Mouse (Mus musculus): ENCODE measurements around the gene Cstf1. TPM values are rescaled to one million over a fixed set of nuclear protein-coding genes. Genes with fewer than 3 reads are reported as not detected.

Cstf1 gene
- polyA plus RNA-seq, 1 experiment from 2014 or later: 19.4 TPM

DNA sequence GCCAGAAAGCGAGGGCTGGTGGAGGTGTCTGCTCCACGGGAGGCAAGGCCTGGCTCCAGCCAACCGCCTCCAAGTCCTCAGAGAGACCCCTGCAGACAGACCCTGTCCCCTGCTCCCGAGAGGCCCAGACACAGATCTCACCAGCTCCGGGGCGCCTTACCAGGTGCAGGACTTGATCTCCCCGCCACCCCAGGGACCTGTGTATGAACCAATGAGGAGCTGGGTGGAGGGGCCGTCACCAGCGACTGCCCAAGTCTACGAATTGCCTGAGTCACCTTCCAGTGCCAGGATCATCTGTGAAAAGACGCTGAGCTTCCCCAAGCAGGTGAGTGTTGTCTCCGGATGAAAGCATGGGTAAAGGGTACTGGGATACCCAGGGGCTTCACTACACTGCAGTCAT, 45.7 kb downstream of the Cstf1 start:
- Histone ChIP-seq H3K36me3 (ENCODE audit: control insufficient read depth, insufficient read depth) (no peaks in the 10 kb centered on the region), H3K4me2 (replicated peaks; ENCODE audit: low read depth) (no peak overlapping the region), H3K4me3 (ENCODE audit: low read depth, low read length) (no peak overlapping the region), H3K27me3 (replicated peaks; ENCODE audit: control insufficient read depth, insufficient read depth, low read length) (no peaks in the 10 kb centered on the region), H3K4me1 (replicated peaks; ENCODE audit: control insufficient read depth, insufficient read depth, low read length) (no peaks in the 10 kb centered on the region), H3K27ac (ENCODE audit: low read depth, low read length) (no peak overlapping the region), H3K9ac (ENCODE audit: low read depth, low read length) (no peak overlapping the region), H3K9me3 (ENCODE audit: control insufficient read depth) (no peaks in the 10 kb centered on the region)
- TF ChIP-seq CTCF (IDR thresholded peaks at IDR 0.05; ENCODE audit: low read depth): no peak
- ATAC-seq: no peak
- WGBS: 56% methylated on average over 12 of the region's 12 CpGs

DNA sequence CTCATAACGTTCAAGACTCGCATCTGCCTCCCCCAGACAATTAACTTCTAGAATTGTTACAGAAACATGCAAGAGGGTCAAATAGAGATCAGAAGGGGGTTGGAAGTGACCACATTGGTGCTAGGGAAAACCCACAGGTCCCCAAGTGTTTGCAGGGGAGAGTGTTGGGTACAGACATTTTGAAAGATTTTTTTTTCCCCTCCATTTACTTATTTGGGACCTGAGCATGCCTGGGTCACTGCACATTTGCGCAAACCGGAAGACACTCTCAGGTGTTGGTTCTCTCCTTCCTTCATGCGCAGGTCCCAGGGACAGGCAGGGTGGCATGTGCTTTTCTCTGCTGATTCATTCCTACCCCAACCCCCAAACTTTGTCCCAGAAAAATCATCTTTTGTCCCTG, 46.4 kb downstream of the Cstf1 start:
- Histone ChIP-seq H3K36me3 (ENCODE audit: control insufficient read depth, insufficient read depth) (no peaks in the 10 kb centered on the region), H3K4me3 (ENCODE audit: low read depth, low read length) (no peak overlapping the region), H3K27ac (ENCODE audit: low read depth, low read length) (no peak overlapping the region), H3K27me3 (replicated peaks; ENCODE audit: control insufficient read depth, insufficient read depth, low read length) (no peaks in the 10 kb centered on the region), H3K4me2 (replicated peaks; ENCODE audit: low read depth) (no peak overlapping the region), H3K4me1 (replicated peaks; ENCODE audit: control insufficient read depth, insufficient read depth, low read length) (no peaks in the 10 kb centered on the region), H3K9me3 (ENCODE audit: control insufficient read depth) (no peaks in the 10 kb centered on the region), H3K9ac (ENCODE audit: low read depth, low read length) (no peak overlapping the region)
- WGBS: 85% methylated on average over 5 of the region's 5 CpGs
- no peak for TF ChIP-seq CTCF (IDR thresholded peaks at IDR 0.05; ENCODE audit: low read depth)
- no peak for ATAC-seq

DNA sequence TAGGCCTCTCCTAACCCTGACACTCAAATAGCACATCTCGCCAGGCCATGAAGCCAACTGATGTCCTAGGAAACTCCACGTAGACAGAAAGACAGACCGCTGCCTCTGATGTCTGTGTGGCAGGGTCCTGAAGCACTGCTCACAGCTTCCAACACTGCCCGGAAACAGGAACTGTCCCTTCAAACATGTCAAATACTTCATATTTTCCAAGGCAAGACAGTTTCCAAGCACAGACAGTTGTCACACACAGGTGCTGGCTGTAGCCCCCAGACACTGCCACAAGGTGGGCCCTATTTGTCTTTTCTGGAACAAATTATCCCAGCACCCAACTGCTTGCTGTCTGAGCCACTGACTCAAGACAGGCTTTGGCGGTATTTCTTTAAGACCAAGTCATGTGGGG, 47.7 kb downstream of the Cstf1 start:
- no peaks in the 10 kb centered on the region for H3K9me3 ChIP-seq (ENCODE audit: control insufficient read depth)
- H3K36me3 ChIP-seq (ENCODE audit: control insufficient read depth, insufficient read depth): no peaks in the 10 kb centered on the region
- no peak overlapping the region for H3K9ac ChIP-seq (ENCODE audit: low read depth, low read length)
- 84% methylated on average over 5 of the region's 5 CpGs for WGBS
- H3K4me2 ChIP-seq (replicated peaks; ENCODE audit: low read depth): no peak overlapping the region
- ATAC-seq: no peak
- no peak overlapping the region for H3K27ac ChIP-seq (ENCODE audit: low read depth, low read length)
- TF ChIP-seq CTCF (IDR thresholded peaks at IDR 0.05; ENCODE audit: low read depth): no peak
- H3K4me1 ChIP-seq (replicated peaks; ENCODE audit: control insufficient read depth, insufficient read depth, low read length): no peaks in the 10 kb centered on the region
- no peak overlapping the region for H3K4me3 ChIP-seq (ENCODE audit: low read depth, low read length)
- H3K27me3 ChIP-seq (replicated peaks; ENCODE audit: control insufficient read depth, insufficient read depth, low read length): no peaks in the 10 kb centered on the region

DNA sequence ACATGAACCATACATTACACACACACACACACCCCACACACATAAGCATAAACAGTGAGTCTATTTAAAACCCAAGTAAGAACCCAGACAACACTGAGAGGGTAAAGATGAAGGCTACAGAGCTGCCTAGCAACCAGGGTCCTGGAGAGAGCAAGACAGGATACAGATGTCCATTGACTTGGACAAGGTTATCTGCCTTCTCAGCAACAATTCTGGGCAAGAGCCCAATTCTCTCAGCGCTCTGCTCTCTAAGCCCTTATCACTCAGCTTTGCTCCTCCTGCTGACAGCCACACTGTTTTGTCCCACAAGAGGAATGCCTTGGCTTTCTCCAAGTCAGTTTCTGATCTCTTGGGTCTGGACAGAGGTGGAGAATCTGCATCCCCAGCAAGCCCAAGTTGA, 60.1 kb downstream of the Cstf1 start:
- H3K27ac ChIP-seq (ENCODE audit: low read depth, low read length): no peak overlapping the region
- TF ChIP-seq CTCF (IDR thresholded peaks at IDR 0.05; ENCODE audit: low read depth): no peak
- no peak overlapping the region for H3K4me2 ChIP-seq (replicated peaks; ENCODE audit: low read depth)
- H3K36me3 ChIP-seq (ENCODE audit: control insufficient read depth, insufficient read depth): no peaks in the 10 kb centered on the region
- no peaks in the 10 kb centered on the region for H3K4me1 ChIP-seq (replicated peaks; ENCODE audit: control insufficient read depth, insufficient read depth, low read length)
- ATAC-seq: no peak
- H3K27me3 ChIP-seq (replicated peaks; ENCODE audit: control insufficient read depth, insufficient read depth, low read length): no peaks in the 10 kb centered on the region
- H3K4me3 ChIP-seq (ENCODE audit: low read depth, low read length): no peak overlapping the region
- H3K9me3 ChIP-seq (ENCODE audit: control insufficient read depth): no peaks in the 10 kb centered on the region
- 29% methylated on average over 1 of the region's 1 CpGs for WGBS
- no peak overlapping the region for H3K9ac ChIP-seq (ENCODE audit: low read depth, low read length)

Other genes starting within 250 kb of the Cstf1 start
- gene Mc3r, start 122.2 kb upstream of the Cstf1 start, polyA plus RNA-seq (2015; fragmentation: Nextera tagmentation; extraction: Ambion mirVana): not detected in 2 replicates
- gene Fam210b, start 25.1 kb upstream of the Cstf1 start, polyA plus RNA-seq (2015; fragmentation: Nextera tagmentation; extraction: Ambion mirVana): 11.5 and 12.7 TPM in 2 replicates
- gene Aurka, start 146 bp upstream of the Cstf1 start, polyA plus RNA-seq (2015; fragmentation: Nextera tagmentation; extraction: Ambion mirVana): 17.9 and 23.1 TPM in 2 replicates
- gene Cass4, start 23.1 kb downstream of the Cstf1 start, polyA plus RNA-seq (2015; fragmentation: Nextera tagmentation; extraction: Ambion mirVana): 0.29 and 0.33 TPM in 2 replicates
- 75.3 and 82.5 TPM in 2 replicates for gene Rtf2, start 69.9 kb downstream of the Cstf1 start, polyA plus RNA-seq (2015; fragmentation: Nextera tagmentation; extraction: Ambion mirVana)
- 0.17 and 0.51 TPM in 2 replicates for gene Gcnt7, start 87.9 kb downstream of the Cstf1 start, polyA plus RNA-seq (2015; fragmentation: Nextera tagmentation; extraction: Ambion mirVana)
- not detected in 2 replicates for gene Fam209, start 101.8 kb downstream of the Cstf1 start, polyA plus RNA-seq (2015; fragmentation: Nextera tagmentation; extraction: Ambion mirVana)
- gene Tfap2c, start 178.9 kb downstream of the Cstf1 start, polyA plus RNA-seq (2015; fragmentation: Nextera tagmentation; extraction: Ambion mirVana): not detected in 2 replicates